Mouse (Mus musculus) myocyte (in vitro differentiated cells): ENCODE results near the gene Mrps17. TPM values are rescaled to one million over a fixed set of nuclear protein-coding genes. Genes with fewer than 3 reads are reported as not detected.
A peak's percentile ranks its signal among the peaks of the same experiment; 100 is the strongest.

ENCODE experiments used
- H3K27me3 ChIP-seq: one replicate; pipeline ENCODE4 v1.6.1; 2011; ENCODE audit not compliant: control insufficient read depth, insufficient read depth, insufficient read length
- H3K36me3 ChIP-seq: one replicate; pipeline ENCODE4 v1.6.1; 2011; ENCODE audit not compliant: control insufficient read depth, insufficient read depth
- H3K4me2 ChIP-seq: one replicate; pipeline ENCODE4 v1.6.1; 2011; ENCODE audit warnings: low read depth, control low read depth
- H3K4me3 ChIP-seq: one replicate; pipeline ENCODE4 v1.5.1; 2011; ENCODE audit warnings: mild to moderate bottlenecking, control low read depth, moderate library complexity
- H3K79me2 ChIP-seq: one replicate; pipeline ENCODE4 v1.6.1; 2011; ENCODE audit not compliant: control insufficient read depth, insufficient read depth
- H3ac ChIP-seq: one replicate; pipeline ENCODE4 v1.6.1; 2011; ENCODE audit not compliant: control insufficient read depth, insufficient read length
- CEBPB ChIP-seq: IDR thresholded peaks from 2 replicates; pipeline ENCODE4 v1.6.1; 2011; ENCODE audit warnings: mild to moderate bottlenecking, moderate library complexity; ENCODE audit not compliant: poor library complexity, insufficient read depth, severe bottlenecking
- E2F4 ChIP-seq: IDR thresholded peaks from one replicate; pipeline ENCODE4 v1.6.1; 2011; ENCODE audit warnings: mild to moderate bottlenecking, control low read depth, moderate library complexity; ENCODE audit not compliant: insufficient read depth
- MAX ChIP-seq: IDR thresholded peaks from one replicate; pipeline ENCODE4 v1.6.1; 2011; ENCODE audit warnings: low read depth, mild to moderate bottlenecking, control low read depth
- MYOD1 ChIP-seq, 3 experiments: IDR thresholded peaks; one replicate each; pipeline ENCODE4 v1.6.1; 2011; ENCODE audit warnings: control low read depth in 2 of 3, low read depth in 2 of 3, mild to moderate bottlenecking in 2 of 3, moderate library complexity in 1 of 3; ENCODE audit not compliant: insufficient read length in 2 of 3, control insufficient read depth in 1 of 3
- MYOG ChIP-seq, 3 experiments: IDR thresholded peaks; one replicate each; pipeline ENCODE4 v1.6.1; 2011; ENCODE audit warnings: control low read depth in 2 of 3, low read depth in 2 of 3, mild to moderate bottlenecking in 2 of 3; ENCODE audit not compliant: insufficient read length in 2 of 3, control insufficient read depth in 1 of 3, insufficient read depth in 1 of 3
- POLR2A ChIP-seq: IDR thresholded peaks from one replicate; pipeline ENCODE4 v1.6.1; 2011; ENCODE audit warnings: low read depth, mild to moderate bottlenecking, control low read depth, moderate library complexity; ENCODE audit not compliant: insufficient read length
- POLR2AphosphoS2 ChIP-seq: IDR thresholded peaks from one replicate; pipeline ENCODE4 v1.6.1; 2011; ENCODE audit warnings: low read depth, control low read depth; ENCODE audit not compliant: insufficient read length
- REST ChIP-seq: IDR thresholded peaks from one replicate; pipeline ENCODE4 v1.6.1; 2011; ENCODE audit warnings: mild to moderate bottlenecking, control low read depth, moderate library complexity; ENCODE audit not compliant: insufficient read depth, insufficient read length
- SRF ChIP-seq: IDR thresholded peaks from one replicate; pipeline ENCODE4 v1.6.1; 2011; ENCODE audit warnings: low read depth; ENCODE audit not compliant: control insufficient read depth, insufficient read length
- TCF12 ChIP-seq: IDR thresholded peaks from one replicate; pipeline ENCODE4 v1.6.1; 2011; ENCODE audit warnings: mild to moderate bottlenecking, control low read depth; ENCODE audit not compliant: poor library complexity, insufficient read depth, severe bottlenecking
- TCF3 ChIP-seq: IDR thresholded peaks from one replicate; pipeline ENCODE4 v1.6.1; 2011; ENCODE audit warnings: low read depth, control low read depth; ENCODE audit not compliant: insufficient read length
- USF1 ChIP-seq: IDR thresholded peaks from one replicate; pipeline ENCODE4 v1.6.1; 2011; ENCODE audit warnings: low read depth, mild to moderate bottlenecking, control low read depth, moderate library complexity
- polyA plus RNA-seq: library from polyadenylated mRNA; unstranded; fragments of >200 nt; fragmentation: generic; extraction: Trizol; gene quantifications from one replicate; pipeline ENCODE4 v1.2.1, GENCODE M21; 2012; ENCODE audit warnings: missing spikeins

Gene Mrps17
- polyA plus RNA-seq, 1 experiment: 138 TPM

DNA sequence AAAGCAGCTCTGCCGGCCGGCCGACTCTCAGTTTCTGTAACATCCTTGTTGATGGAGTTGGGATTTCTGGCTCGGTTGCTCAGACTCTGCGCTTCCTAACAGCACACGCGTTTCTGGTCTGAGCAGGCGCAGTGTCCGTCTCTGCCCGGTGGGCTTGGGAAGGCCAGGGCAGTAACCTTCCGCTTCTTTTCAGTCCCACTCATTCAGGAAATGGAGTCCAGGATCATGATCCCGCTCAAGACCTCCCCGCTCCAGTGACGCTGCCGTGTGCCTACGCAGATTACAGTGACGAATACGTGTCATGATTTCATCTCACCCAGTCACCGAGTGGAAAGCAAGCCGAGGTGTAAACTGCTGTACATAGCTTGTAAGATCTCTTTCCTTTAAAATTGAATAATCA, 41.6 kb downstream of the Mrps17 start:
- H3K36me3 ChIP-seq: no peaks in the 10 kb centered on the region
- no peak overlapping the region for H3ac ChIP-seq
- TF ChIP-seq USF1: no peak
- no peak for TF ChIP-seq TCF12
- no peak for TF ChIP-seq CEBPB
- no peak for TF ChIP-seq MYOG (IDR thresholded peaks at IDR 0.05; ENCODE audit: control insufficient read depth in 1 of 3, insufficient read depth in 1 of 3, insufficient read length in 2 of 3, low read depth in 2 of 3)
- TF ChIP-seq POLR2A: no peak
- no peak for TF ChIP-seq REST
- TF ChIP-seq MAX: no peak
- no peak for TF ChIP-seq MYOD1 (IDR thresholded peaks at IDR 0.05; ENCODE audit: control insufficient read depth in 1 of 3, insufficient read length in 2 of 3, low read depth in 2 of 3)
- TF ChIP-seq E2F4: no peak
- TF ChIP-seq SRF: no peak
- no peak for TF ChIP-seq POLR2AphosphoS2
- TF ChIP-seq TCF3: no peak

DNA sequence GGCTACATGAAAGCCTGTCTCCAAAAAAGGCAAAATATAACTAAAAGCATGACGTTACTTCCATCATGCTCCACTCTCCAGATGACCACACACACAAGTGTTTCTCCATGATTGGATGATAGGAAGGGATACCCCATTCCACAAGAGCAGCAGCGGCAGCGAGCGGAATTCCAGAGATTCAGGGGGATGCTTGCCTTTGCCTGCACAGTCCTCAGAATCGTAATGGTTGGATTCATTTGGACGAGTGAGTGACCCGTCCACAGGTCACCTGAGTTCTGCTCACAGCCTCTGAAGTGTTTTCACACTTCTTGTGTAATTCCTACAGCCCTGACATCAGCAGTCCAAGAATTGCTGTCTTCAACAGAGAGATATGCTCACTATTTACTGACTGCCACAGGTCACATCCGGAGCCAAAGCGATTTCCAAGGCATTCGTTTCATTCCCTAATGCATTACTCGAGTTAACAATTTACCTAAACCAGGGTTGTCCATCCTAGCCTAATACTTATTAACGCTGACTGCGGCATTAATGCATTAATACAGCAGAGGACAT, 44.7 kb downstream of the Mrps17 start:
- Histone ChIP-seq H3K4me3 (no peak overlapping the region), H3K4me2 (no peak overlapping the region), H3ac (no peak overlapping the region), H3K36me3 (peaks cover 3% of the 10 kb centered on the region), H3K27me3 (no peaks in the 10 kb centered on the region), H3K79me2 (no peaks in the 10 kb centered on the region)
- TF ChIP-seq POLR2A (no peak), SRF (no peak), CEBPB (no peak), E2F4 (no peak), TCF3 (no peak), MAX (no peak), REST (no peak), POLR2AphosphoS2 (no peak), MYOD1 (IDR thresholded peaks at IDR 0.05; ENCODE audit: control insufficient read depth in 1 of 3, insufficient read length in 2 of 3, low read depth in 2 of 3) (no peak), USF1 (no peak), TCF12 (no peak)

More for the DNA sequence above, 41.6 kb downstream of the Mrps17 start:
- Histone ChIP-seq H3K79me2 (no peaks in the 10 kb centered on the region), H3K4me2 (no peak overlapping the region), H3K27me3 (no peaks in the 10 kb centered on the region), H3K4me3 (no peak overlapping the region)

DNA sequence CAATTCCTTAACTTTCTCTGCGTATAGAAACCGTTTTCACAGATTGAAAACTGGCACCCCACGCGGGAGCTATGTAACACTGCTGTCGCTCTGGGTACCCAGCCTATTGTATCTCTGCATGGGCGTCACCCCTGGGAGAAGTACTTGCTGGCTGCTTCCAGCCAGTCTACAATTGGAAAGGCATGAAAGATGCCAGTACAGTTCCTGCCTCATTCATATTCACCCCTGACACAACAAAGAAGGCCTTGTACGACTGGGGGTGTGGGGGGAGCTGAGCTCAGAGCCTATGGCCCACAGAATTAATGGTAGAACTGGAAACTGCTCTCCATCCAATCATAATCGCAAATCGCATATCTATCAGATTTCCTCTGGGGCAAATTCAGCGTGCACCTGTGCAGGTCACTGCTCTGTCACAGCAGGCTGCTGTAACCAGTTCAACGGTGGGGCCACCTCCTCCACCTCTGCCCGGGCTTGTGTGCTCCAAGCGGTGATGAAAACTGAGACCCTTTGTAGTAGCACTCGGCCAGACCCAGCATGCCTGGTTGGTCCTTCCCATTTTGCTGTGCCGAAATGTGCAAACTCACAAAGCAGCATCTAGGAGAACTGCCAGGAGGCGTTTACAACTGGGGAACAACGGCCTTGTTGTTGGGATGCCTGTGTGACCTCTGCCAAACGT, 46.7 kb downstream of the Mrps17 start:
- no peak for TF ChIP-seq MYOG (IDR thresholded peaks at IDR 0.05; ENCODE audit: control insufficient read depth in 1 of 3, insufficient read depth in 1 of 3, insufficient read length in 2 of 3, low read depth in 2 of 3)
- TF ChIP-seq SRF: no peak
- TF ChIP-seq E2F4: no peak
- no peak for TF ChIP-seq MAX
- no peak for TF ChIP-seq MYOD1 (IDR thresholded peaks at IDR 0.05; ENCODE audit: control insufficient read depth in 1 of 3, insufficient read length in 2 of 3, low read depth in 2 of 3)
- TF ChIP-seq TCF12: no peak
- TF ChIP-seq CEBPB: no peak
- TF ChIP-seq POLR2AphosphoS2: no peak
- TF ChIP-seq TCF3: no peak
- TF ChIP-seq REST: no peak
- TF ChIP-seq POLR2A: no peak
- TF ChIP-seq USF1: no peak
- no peak overlapping the region for H3K4me3 ChIP-seq
- no peaks in the 10 kb centered on the region for H3K79me2 ChIP-seq
- no peaks in the 10 kb centered on the region for H3K27me3 ChIP-seq
- H3K36me3 ChIP-seq: peaks cover 14% of the 10 kb centered on the region
- no peak overlapping the region for H3K4me2 ChIP-seq
- no peak overlapping the region for H3ac ChIP-seq

DNA sequence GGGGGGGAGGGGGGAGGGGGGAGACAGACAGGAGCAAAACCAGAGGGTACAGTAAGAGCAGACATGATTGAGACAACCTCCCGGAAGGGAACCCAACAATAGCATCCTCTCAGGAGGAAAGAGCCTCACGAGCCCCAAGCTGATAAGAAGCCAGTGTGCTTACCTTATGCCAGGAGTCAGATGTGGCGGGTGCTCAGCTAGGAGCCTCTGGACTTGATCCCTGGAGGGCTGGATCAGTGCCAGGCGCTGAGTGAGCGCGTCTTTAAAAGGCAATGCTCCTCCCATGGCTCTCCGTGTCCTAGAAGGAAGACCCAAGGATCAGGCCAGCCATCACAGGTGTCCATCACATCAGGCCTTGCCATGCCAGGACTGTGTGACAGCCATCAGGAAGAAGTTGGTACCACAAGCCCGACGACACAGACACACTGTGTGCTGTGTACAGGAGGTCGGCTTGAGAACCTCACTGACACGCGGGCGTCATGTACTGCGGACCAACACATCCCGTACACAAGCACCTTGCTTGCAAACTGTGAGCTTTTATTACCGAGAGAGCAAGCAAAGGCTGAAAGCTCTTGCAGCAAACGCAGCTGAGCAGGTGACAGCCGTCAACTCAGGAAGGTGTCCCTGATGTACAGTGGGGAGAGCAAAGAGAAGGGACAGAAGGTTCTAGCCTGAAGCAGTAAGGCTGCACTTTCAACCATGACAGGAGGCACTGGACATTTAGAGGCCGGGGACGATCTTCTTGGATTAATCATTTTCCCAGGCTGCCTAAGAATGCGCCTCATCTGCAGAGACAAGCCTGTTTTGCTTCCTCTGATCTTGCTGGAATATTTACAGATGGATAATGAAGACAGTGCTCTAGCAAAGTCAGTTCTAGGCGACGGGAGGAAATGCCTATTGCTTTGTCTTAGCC, 55.4 kb downstream of the Mrps17 start:
- Histone ChIP-seq H3ac (no peak overlapping the region), H3K36me3 (peaks cover 33% of the 10 kb centered on the region), H3K4me3 (no peak overlapping the region), H3K27me3 (no peaks in the 10 kb centered on the region), H3K4me2 (no peak overlapping the region), H3K79me2 (peaks cover 13% of the 10 kb centered on the region)
- TF ChIP-seq REST: no peak
- no peak for TF ChIP-seq POLR2AphosphoS2
- TF ChIP-seq POLR2A: peak; percentile 25

Other genes starting within 250 kb of the Mrps17 start
- 27.8 TPM for gene Sfswap, start 214.3 kb upstream of the Mrps17 start, polyA plus RNA-seq
- gene Mmp17, start 131.3 kb upstream of the Mrps17 start, polyA plus RNA-seq: 0.35 TPM
- gene Zfp11, start 45.4 kb upstream of the Mrps17 start, polyA plus RNA-seq: 0.91 TPM
- 0.10 TPM for gene Sept14, start 7.0 kb upstream of the Mrps17 start, polyA plus RNA-seq
- 67.6 TPM for gene Nipsnap2, start 9.6 kb downstream of the Mrps17 start, polyA plus RNA-seq
- 338 TPM for gene Psph, start 72.0 kb downstream of the Mrps17 start, polyA plus RNA-seq
- gene Sumf2, start 131.5 kb downstream of the Mrps17 start, polyA plus RNA-seq: 33.8 TPM
- 747 TPM for gene Chchd2, start 172.0 kb downstream of the Mrps17 start, polyA plus RNA-seq
- 1.7 TPM for gene Zbed5, start 180.2 kb downstream of the Mrps17 start, polyA plus RNA-seq
- 0.32 TPM for gene Phkg1, start 183.1 kb downstream of the Mrps17 start, polyA plus RNA-seq
- 1.1 TPM for gene Nupr1l, start 193.0 kb downstream of the Mrps17 start, polyA plus RNA-seq
- 13.2 TPM for gene Vkorc1l1, start 226.5 kb downstream of the Mrps17 start, polyA plus RNA-seq